Mouse (Mus musculus) lung, embryonic 14.5 days (tissue): Measurements from ENCODE around the gene Cox6a1. TPM values are rescaled to one million over a fixed set of nuclear protein-coding genes. Genes with fewer than 3 reads are reported as not detected.

ENCODE experiments used
- ATAC-seq: fragments of 200-750 bp; cut with Nextera tagmentation; 2 replicates; pipeline ENCODE4 v1.8.0; 2017; ENCODE audit warnings: mild to moderate bottlenecking, moderate TSS enrichment, moderate library complexity; ENCODE audit not compliant: insufficient read depth
- DNase-seq: peaks from one replicate; pipeline ENCODE4 v3.0.0-alpha.2; 2015
- H3K27ac ChIP-seq: fragments of 300-500 bp; sonication (generic); 2 replicates; pipeline ENCODE4 v1.5.1; 2014; ENCODE audit warnings: low read depth, mild to moderate bottlenecking, moderate library complexity
- H3K27me3 ChIP-seq: fragments of 300-500 bp; sonication (generic); 2 replicates; pipeline ENCODE4 v1.6.1; 2014; ENCODE audit warnings: low read length, control low read depth; ENCODE audit not compliant: insufficient read depth
- H3K36me3 ChIP-seq: fragments of 300-500 bp; sonication (generic); 2 replicates; pipeline ENCODE4 v1.6.1; 2014; ENCODE audit warnings: control low read depth; ENCODE audit not compliant: insufficient read depth
- H3K4me1 ChIP-seq: fragments of 300-500 bp; sonication (generic); 2 replicates; pipeline ENCODE4 v1.6.1; 2014; ENCODE audit warnings: antibody characterized with exemption, control low read depth; ENCODE audit not compliant: insufficient read depth
- H3K4me2 ChIP-seq: fragments of 300-500 bp; sonication (generic); 2 replicates; pipeline ENCODE4 v1.6.1; 2014; ENCODE audit warnings: mild to moderate bottlenecking
- H3K4me3 ChIP-seq: fragments of 300-500 bp; sonication (generic); 2 replicates; pipeline ENCODE4 v1.5.1; 2014; ENCODE audit warnings: low read depth, low read length
- H3K9ac ChIP-seq: fragments of 300-500 bp; sonication (generic); 2 replicates; pipeline ENCODE4 v1.6.1; 2014
- H3K9me3 ChIP-seq: fragments of 300-500 bp; sonication (generic); 2 replicates; pipeline ENCODE4 v1.6.1; 2016; ENCODE audit warnings: low read depth, low read length, control low read depth
- CTCF ChIP-seq: IDR thresholded peaks from 2 replicates; pipeline ENCODE4 v1.5.1; 2016; ENCODE audit warnings: antibody characterized with exemption, low read depth
- WGBS: fragments of 180-500 bp; shearing (Covaris S2); extraction: QIAGEN DNeasy Blood & Tissue Kit; methylation state at CpG from one replicate; pipeline ENCODE4 v1.1.7; 2014; 5-methylcytosine and 5-hydroxymethylcytosine counted together
- polyA plus RNA-seq: library from polyadenylated mRNA; unstranded; fragments of >200 nt; fragmentation: Nextera tagmentation; extraction: Ambion mirVana; gene quantifications from 2 replicates; pipeline ENCODE4 v1.2.1, GENCODE M21; 2014

The Cox6a1 gene
- polyA plus RNA-seq, 1 experiment from 2014 or later, result 842 TPM

GRCm38 (mm10) chr5:115327610-115328548 is 20.9 kb downstream of the Cox6a1 start:
- H3K36me3 ChIP-seq, result peaks cover 35% of the 10 kb centered on the region
- WGBS, result under 1% methylated on average over 55 of the region's 55 CpGs
- peak overlapping the region; percentile 86 for H3K27ac ChIP-seq
- peaks cover 5% of the 10 kb centered on the region; the same call in 1 of the 2 replicates for H3K4me1 ChIP-seq
- no peaks in the 10 kb centered on the region for H3K9me3 ChIP-seq
- TF ChIP-seq CTCF, result no peak
- DNase-seq (peak; percentile 40), ATAC-seq (peak; percentile 21)
- peak overlapping the region; percentile 94 for H3K9ac ChIP-seq
- H3K4me3 ChIP-seq, result peak overlapping the region; percentile 95
- peak overlapping the region; percentile 89 for H3K4me2 ChIP-seq
- H3K27me3 ChIP-seq, result no peaks in the 10 kb centered on the region

- H3K27me3 ChIP-seq, result no peaks in the 10 kb centered on the region
- no peak for TF ChIP-seq CTCF
- ATAC-seq, result peak; percentile 93
- peak; percentile 97 for DNase-seq
- peak within 1 kb of the TSS; percentile 89 for H3K4me2 ChIP-seq
- peak within 1 kb of the TSS; percentile 94 for H3K9ac ChIP-seq
- peak within 1 kb of the TSS; percentile 86 for H3K27ac ChIP-seq
- no peaks in the 10 kb centered on the region for H3K9me3 ChIP-seq
- H3K36me3 ChIP-seq, result peaks cover 27% of the 10 kb centered on the region
- H3K4me3 ChIP-seq, result peak within 1 kb of the TSS; percentile 95
- under 1% methylated on average over 90 of the region's 97 CpGs for WGBS
- H3K4me1 ChIP-seq, result peaks cover 5% of the 10 kb centered on the region; the same call in 1 of the 2 replicates
Measured at GRCm38 (mm10) chr5:115326875-115327609, 21.7 kb downstream of the Cox6a1 start, which contains the start of gene Srsf9. Gene Srsf9, plus strand, starts transcription at chr5:115327177.

GRCm38 (mm10) chr5:115326256-115326831 is 22.4 kb downstream of the Cox6a1 start:
- no peak for TF ChIP-seq CTCF
- ATAC-seq, result peak; percentile 55
- H3K4me1 ChIP-seq, result peaks cover 5% of the 10 kb centered on the region; the same call in 1 of the 2 replicates
- H3K27me3 ChIP-seq, result no peaks in the 10 kb centered on the region
- peak overlapping the region; percentile 95 for H3K4me3 ChIP-seq
- 19% methylated on average over 11 of the region's 11 CpGs for WGBS
- peaks cover 20% of the 10 kb centered on the region for H3K36me3 ChIP-seq
- peak overlapping the region; percentile 89 for H3K4me2 ChIP-seq
- H3K9me3 ChIP-seq, result no peaks in the 10 kb centered on the region
- peak overlapping the region; percentile 86 for H3K27ac ChIP-seq
- DNase-seq, result no peak
- H3K9ac ChIP-seq, result peak overlapping the region; percentile 94

GRCm38 (mm10) chr5:115319004-115319940 is 29.5 kb downstream of the Cox6a1 start:
- H3K9ac ChIP-seq, result peak overlapping the region; percentile 52
- ATAC-seq (peak; percentile 95), DNase-seq (peak; percentile 93)
- H3K4me3 ChIP-seq, result peak overlapping the region; percentile 36
- H3K4me2 ChIP-seq, result peak overlapping the region; percentile 79
- peak; percentile 70 for TF ChIP-seq CTCF
- no peaks in the 10 kb centered on the region for H3K27me3 ChIP-seq
- H3K4me1 ChIP-seq, result peaks cover 13% of the 10 kb centered on the region
- WGBS, result under 1% methylated on average over 22 of the region's 22 CpGs
- H3K36me3 ChIP-seq, result no peaks in the 10 kb centered on the region
- no peaks in the 10 kb centered on the region for H3K9me3 ChIP-seq
- peak overlapping the region; percentile 83 for H3K27ac ChIP-seq

- H3K27me3 ChIP-seq, result no peaks in the 10 kb centered on the region
- no peak for TF ChIP-seq CTCF
- peaks cover 16% of the 10 kb centered on the region for H3K4me1 ChIP-seq
- H3K9ac ChIP-seq, result no peak overlapping the region
- WGBS, result 8% methylated on average over 10 of the region's 10 CpGs
- ATAC-seq (no peak), DNase-seq (peak; percentile 70)
- H3K9me3 ChIP-seq, result no peaks in the 10 kb centered on the region
- peak overlapping the region; percentile 44; the same call in 1 of the 2 replicates for H3K27ac ChIP-seq
- peak overlapping the region; percentile 10 for H3K4me2 ChIP-seq
- H3K4me3 ChIP-seq, result no peak overlapping the region
- H3K36me3 ChIP-seq, result no peaks in the 10 kb centered on the region
Measured at GRCm38 (mm10) chr5:115317645-115318328, 31.0 kb downstream of the Cox6a1 start.
